Mouse (Mus musculus) olfactory bulb, adult 2 months (tissue): Measurements from ENCODE around the gene Mettl4.

Experiments
- CTCF ChIP-seq: fragments of 200-500 bp; IDR thresholded peaks from 2 replicates; pipeline ENCODE4 v1.5.1; 2012; ENCODE audit warnings: low read depth, mild to moderate bottlenecking, low read length, moderate library complexity; ENCODE audit not compliant: insufficient read depth
- POLR2A ChIP-seq: fragments of 200-500 bp; IDR thresholded peaks from 2 replicates; pipeline ENCODE4 v1.6.1; 2012; ENCODE audit warnings: mild to moderate bottlenecking, low read depth, low read length, moderate library complexity; ENCODE audit not compliant: insufficient read depth

DNA sequence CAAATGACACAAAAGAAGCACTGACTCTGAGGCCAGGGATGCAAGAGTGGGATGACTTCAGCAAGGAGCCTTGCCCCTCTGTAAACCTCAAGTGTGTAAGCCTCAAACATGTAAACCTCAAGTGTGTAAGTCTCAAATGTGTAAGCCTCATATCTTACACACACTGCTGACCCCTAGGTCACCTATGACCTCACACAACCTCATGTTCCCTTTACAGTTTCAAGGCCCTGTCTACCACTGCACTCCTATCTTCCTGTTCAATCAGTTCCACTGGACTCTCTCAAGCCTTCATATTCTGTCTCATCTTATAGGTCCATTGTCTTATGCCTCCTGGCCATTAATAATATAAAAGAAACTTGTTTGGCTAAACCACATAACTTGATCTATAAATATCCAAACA is 13.9 kb downstream of the Mettl4 start:
- TF ChIP-seq POLR2A, result no peak
- TF ChIP-seq CTCF, result no peak
